Mouse (Mus musculus): Measurements from ENCODE around the gene Gm37240. TPM values are rescaled to one million over a fixed set of nuclear protein-coding genes. Genes with fewer than 3 reads are reported as not detected.

Gene Gm37240
- total RNA-seq, 2 experiments from 2014 or later, result not detected

- ATAC-seq (replicated peaks; ENCODE audit: low FRiP score, poor library complexity, severe bottlenecking), result no peak
Measured at GRCm38 (mm10) chr3:85832490-85833155, 54.7 kb downstream of the Gm37240 start.

- ATAC-seq (replicated peaks; ENCODE audit: low FRiP score, poor library complexity, severe bottlenecking), result no peak
Measured at GRCm38 (mm10) chr3:85831785-85832184, 55.5 kb downstream of the Gm37240 start.

- ATAC-seq (replicated peaks; ENCODE audit: low FRiP score, poor library complexity, severe bottlenecking), result no peak
Measured at GRCm38 (mm10) chr3:85829047-85829446, 58.3 kb downstream of the Gm37240 start.

- ATAC-seq (replicated peaks; ENCODE audit: low FRiP score, poor library complexity, severe bottlenecking), result no peak
Measured at GRCm38 (mm10) chr3:85827815-85828214, 59.5 kb downstream of the Gm37240 start.

- ATAC-seq (replicated peaks; ENCODE audit: low FRiP score, poor library complexity, severe bottlenecking), result no peak
Measured at GRCm38 (mm10) chr3:85827283-85827682, 60.0 kb downstream of the Gm37240 start.

- no peak for ATAC-seq (replicated peaks; ENCODE audit: low FRiP score, poor library complexity, severe bottlenecking)
Measured at GRCm38 (mm10) chr3:85820839-85821548, 66.3 kb downstream of the Gm37240 start.

GRCm38 (mm10) chr3:85819319-85819718 is 68.0 kb downstream of the Gm37240 start:
- ATAC-seq (replicated peaks; ENCODE audit: low FRiP score, poor library complexity, severe bottlenecking), result no peak

GRCm38 (mm10) chr3:85817191-85817590 is 70.1 kb downstream of the Gm37240 start, which contains the start of gene Fam160a1:
TSS of gene Fam160a1 (minus strand) at chr3:85817291.
- ATAC-seq (replicated peaks; ENCODE audit: low FRiP score, poor library complexity, severe bottlenecking), result no peak

GRCm38 (mm10) chr3:85814241-85814640 is 73.1 kb downstream of the Gm37240 start:
- no peak for ATAC-seq (replicated peaks; ENCODE audit: low FRiP score, poor library complexity, severe bottlenecking)

- no peak for ATAC-seq (replicated peaks; ENCODE audit: low FRiP score, poor library complexity, severe bottlenecking)
Measured at GRCm38 (mm10) chr3:85813101-85814014, 74.0 kb downstream of the Gm37240 start.

GRCm38 (mm10) chr3:85812010-85812409 is 75.3 kb downstream of the Gm37240 start:
- ATAC-seq (replicated peaks; ENCODE audit: low FRiP score, poor library complexity, severe bottlenecking), result no peak

- ATAC-seq (replicated peaks; ENCODE audit: low FRiP score, poor library complexity, severe bottlenecking), result no peak
Measured at GRCm38 (mm10) chr3:85793166-85793565, 94.2 kb downstream of the Gm37240 start.

- ATAC-seq (replicated peaks; ENCODE audit: low FRiP score, poor library complexity, severe bottlenecking), result no peak
Measured at GRCm38 (mm10) chr3:85789748-85790147, 97.6 kb downstream of the Gm37240 start.

GRCm38 (mm10) chr3:85786501-85786900 is 100.8 kb downstream of the Gm37240 start:
- ATAC-seq (replicated peaks; ENCODE audit: low FRiP score, poor library complexity, severe bottlenecking), result no peak

GRCm38 (mm10) chr3:85780906-85781305 is 106.4 kb downstream of the Gm37240 start:
- ATAC-seq (replicated peaks; ENCODE audit: low FRiP score, poor library complexity, severe bottlenecking), result no peak

- ATAC-seq (replicated peaks; ENCODE audit: low FRiP score, poor library complexity, severe bottlenecking), result no peak
Measured at GRCm38 (mm10) chr3:85780332-85780731, 107.0 kb downstream of the Gm37240 start.

- no peak for ATAC-seq (replicated peaks; ENCODE audit: low FRiP score, poor library complexity, severe bottlenecking)
Measured at GRCm38 (mm10) chr3:85777841-85778240, 109.5 kb downstream of the Gm37240 start.

GRCm38 (mm10) chr3:85777356-85777755 is 110.0 kb downstream of the Gm37240 start:
- no peak for ATAC-seq (replicated peaks; ENCODE audit: low FRiP score, poor library complexity, severe bottlenecking)

- no peak for ATAC-seq (replicated peaks; ENCODE audit: low FRiP score, poor library complexity, severe bottlenecking)
Measured at GRCm38 (mm10) chr3:85776707-85777106, 110.6 kb downstream of the Gm37240 start.

- no peak for ATAC-seq (replicated peaks; ENCODE audit: low FRiP score, poor library complexity, severe bottlenecking)
Measured at GRCm38 (mm10) chr3:85776126-85776525, 111.2 kb downstream of the Gm37240 start.

Data from erythroblast, adult 5-6 weeks (primary cell).